Mouse (Mus musculus): ENCODE data around the gene Sap30bp. TPM values are rescaled to one million over a fixed set of nuclear protein-coding genes. Genes with fewer than 3 reads are reported as not detected.
A peak's percentile ranks its signal among the peaks of the same experiment; 100 is the strongest.

Gene Sap30bp
- total and polyA plus RNA-seq, 3 experiments = 72.2 to 275 (median 167) TPM

DNA sequence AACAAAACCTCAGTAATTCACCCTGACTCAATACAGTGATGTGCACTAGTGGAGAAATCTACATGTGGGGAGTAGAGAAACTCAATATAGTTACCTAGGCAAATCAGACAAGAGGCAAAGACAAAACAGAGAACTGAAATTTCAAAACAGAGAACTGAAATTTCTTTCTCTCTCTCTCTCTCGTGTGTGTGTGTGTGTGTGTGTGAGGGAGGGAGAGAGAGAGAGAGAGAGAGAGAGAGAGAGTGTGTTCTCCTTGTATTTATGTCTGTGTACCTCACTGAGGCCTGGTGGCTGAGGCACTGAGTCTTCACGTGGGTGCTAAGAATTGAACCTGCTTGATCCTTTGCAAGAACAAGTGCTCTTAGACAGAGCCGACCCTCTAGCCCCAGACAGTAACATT lies 3.3 kb upstream of the Sap30bp start:
- Histone ChIP-seq H3K4me2 (ENCODE audit: insufficient read depth, low read depth, poor library complexity, severe bottlenecking) (peak overlapping the region; percentile 92), H3K9me3 (replicated peaks; ENCODE audit: low read length) (no peaks in the 10 kb centered on the region), H3K27me3 (replicated peaks) (no peaks in the 10 kb centered on the region), H3K27ac (ENCODE audit: insufficient read depth, low read depth) (peak overlapping the region; percentile 84), H3K4me3 (replicated peaks in 1 of 3; ENCODE audit: low read depth in 2 of 3, low read length in 2 of 3, poor library complexity in 1 of 3) (no peak overlapping the region), H3K79me2 (replicated peaks; ENCODE audit: control insufficient read depth, extremely low read depth, insufficient read depth, poor library complexity, severe bottlenecking) (peaks cover 25% of the 10 kb centered on the region), H3K4me1 (ENCODE audit: control insufficient read depth in 1 of 2, insufficient read depth in 2 of 2) (peaks cover 30 to 74% of the 10 kb centered on the region in 2 experiments), H3K9ac (ENCODE audit: insufficient read depth, low read depth) (no peak overlapping the region; the same call in 1 of the 2 replicates), H3K36me3 (replicated peaks in 1 of 2; ENCODE audit: control insufficient read depth in 1 of 2, insufficient read depth in 1 of 2, low read length in 1 of 2) (peaks cover 25 to 35% of the 10 kb centered on the region in 2 experiments)
- in situ Hi-C loops (cut with MboI; ENCODE audit: low pct_ligation_motif_present, low pct_unique_long_range_greater_than_20kb, low sequenced_read_pairs) (loop anchor here (5.0 kb wide), 1 partner anchor 77 kb away; no protein-coding TSS in a partner anchor), dilution Hi-C loops (cut with MboI; ENCODE audit: extremely low pct_ligation_motif_present, extremely low pct_unique_long_range_greater_than_20kb, low sequenced_read_pairs) (no loop called here)
- peak; percentile 90 for DNase-seq (ENCODE audit: extremely low read depth)
- TF ChIP-seq POLR2A (IDR thresholded peaks at IDR 0.05; ENCODE audit: low read depth, low read length) (peak; percentile 39; the same call in 1 of the 2 replicates), KAT2A (IDR thresholded peaks at IDR 0.05; ENCODE audit: insufficient replicate concordance, low read length) (0 out of 2 replicates have a peak, but pooled peaks have one; percentile 55), USF2 (conservative IDR thresholded peaks at IDR 0.05; ENCODE audit: low read depth, low read length) (no peak), MEF2A (IDR thresholded peaks at IDR 0.05; ENCODE audit: borderline replicate concordance, low read depth, low read length) (peak; percentile 98), IRF4 (IDR thresholded peaks at IDR 0.05; ENCODE audit: low read depth, low read length) (peak; percentile 100), ZMIZ1 (IDR thresholded peaks at IDR 0.05; ENCODE audit: low read depth, low read length) (no peak; the same call in 1 of the 2 replicates), ETS1 (conservative IDR thresholded peaks at IDR 0.05; ENCODE audit: low read depth, low read length) (peak; percentile 98), PAX5 (IDR thresholded peaks at IDR 0.05; ENCODE audit: low read length) (no peak), JUN (IDR thresholded peaks at IDR 0.05; ENCODE audit: insufficient read depth, low read depth, low read length) (peak; percentile 85), POLR2AphosphoS2 (IDR thresholded peaks at IDR 0.05; ENCODE audit: low read depth, low read length) (peak; percentile 75; the same call in 1 of the 2 replicates), SIN3A (IDR thresholded peaks at IDR 0.05; ENCODE audit: low read length) (peak; percentile 99), ZKSCAN1 (IDR thresholded peaks at IDR 0.05; ENCODE audit: borderline replicate concordance, low read depth, low read length) (no peak; the same call in 1 of the 2 replicates), BHLHE40 (IDR thresholded peaks at IDR 0.05; ENCODE audit: low read depth, low read length) (peak; percentile 99), ZNF384 (IDR thresholded peaks at IDR 0.05; ENCODE audit: low read depth, low read length) (peak; percentile 65), NELFE (IDR thresholded peaks at IDR 0.05; ENCODE audit: low read depth, low read length) (peak; percentile 50; the same call in 1 of the 2 replicates), CHD1 (IDR thresholded peaks at IDR 0.05; ENCODE audit: low read depth, low read length) (peak; percentile 74; the same call in 1 of the 2 replicates), CHD2 (IDR thresholded peaks at IDR 0.05; ENCODE audit: low read length) (peak; percentile 93), ELF1 (IDR thresholded peaks at IDR 0.05; ENCODE audit: low read depth, low read length) (peak; percentile 68; the same call in 1 of the 2 replicates), RAD21 (IDR thresholded peaks at IDR 0.05; ENCODE audit: low read depth, low read length) (no peak), MAFK (IDR thresholded peaks at IDR 0.05; ENCODE audit: insufficient replicate concordance, low read length) (peak; percentile 86), UBTF (IDR thresholded peaks at IDR 0.05; ENCODE audit: low read depth, low read length) (no peak), NRF1 (IDR thresholded peaks at IDR 0.05; ENCODE audit: low read depth, low read length) (no peak), TBP (conservative IDR thresholded peaks at IDR 0.05; ENCODE audit: low read depth, low read length) (peak; percentile 83), ZC3H11A (IDR thresholded peaks at IDR 0.05; ENCODE audit: low read depth, low read length) (no peak), MXI1 (IDR thresholded peaks at IDR 0.05; ENCODE audit: low read depth, low read length) (peak; percentile 96), RCOR1 (conservative IDR thresholded peaks at IDR 0.05; ENCODE audit: low read depth, low read length) (peak; percentile 100), TCF12 (IDR thresholded peaks at IDR 0.05; ENCODE audit: low read depth, low read length) (peak; percentile 97), USF1 (IDR thresholded peaks at IDR 0.05; ENCODE audit: low read depth, low read length) (no peak), SMC3 (IDR thresholded peaks at IDR 0.05; ENCODE audit: low read depth, low read length) (no peak; the same call in 1 of the 2 replicates), MAZ (IDR thresholded peaks at IDR 0.05; ENCODE audit: low read depth, low read length) (peak; percentile 100), MAX (IDR thresholded peaks at IDR 0.05; ENCODE audit: low read length) (peak; percentile 91), CTCF (conservative IDR thresholded peaks at IDR 0.05 in 1 of 2, IDR thresholded peaks at IDR 0.05 in 1 of 2; ENCODE audit: low read depth in 2 of 2, low read length in 2 of 2) (no peak), GABPA (IDR thresholded peaks at IDR 0.05; ENCODE audit: insufficient replicate concordance, low read depth, low read length) (no peak), HCFC1 (IDR thresholded peaks at IDR 0.05; ENCODE audit: low read depth, low read length) (peak; percentile 75), JUND (conservative IDR thresholded peaks at IDR 0.05; ENCODE audit: low read depth, low read length) (peak; percentile 99), EP300 (IDR thresholded peaks at IDR 0.05; ENCODE audit: low read length) (peak; percentile 100), E2F4 (IDR thresholded peaks at IDR 0.05; ENCODE audit: insufficient replicate concordance, low read depth, low read length) (no peak), MYC (IDR thresholded peaks at IDR 0.05; ENCODE audit: low read depth, low read length) (peak; percentile 98)
